25 mouse cellular contexts compared by ENCODE assay signal in genomic region chr17:84936809-84937208, GRCm38 (mm10). TPM values are rescaled to one million over a fixed set of nuclear protein-coding genes. Genes with fewer than 3 reads are reported as not detected.
DNase-seq lines count a peak whose midpoint lies in the region; ATAC-seq and TF ChIP-seq lines count a peak whose summit lies in the region.
"Had no signal": no experiment of that assay in that cellular context is flagged by ENCODE, and none has a peak within 500 bp of the region (broad histone marks: within the 10 kb centered on the region; RNA-seq: fewer than 3 reads in every experiment).

No protein-coding gene starts in this region.

- no peak for TF ChIP-seq POLR2A in myocyte (IDR thresholded peaks at IDR 0.05; ENCODE audit: insufficient read length, low read depth)

- no peak overlapping the region for H3K9ac ChIP-seq in limb, embryonic 12.5 days (replicated peaks)
- H3K9ac ChIP-seq in midbrain, embryonic 11.5 days (ENCODE audit: low read length): no peak overlapping the region
- no peak overlapping the region for H3K9ac ChIP-seq in midbrain, postnatal 0 days (replicated peaks; ENCODE audit: low read length, poor library complexity, severe bottlenecking)
- H3K9ac ChIP-seq in liver, embryonic 15.5 days: no peak overlapping the region
- H3K9ac ChIP-seq: embryonic facial prominence, embryonic 13.5 days; forebrain, embryonic 13.5 days; heart, embryonic 13.5 days; hindbrain, embryonic 14.5 days had no signal

- no peaks in the 10 kb centered on the region for H3K36me3 ChIP-seq in limb, embryonic 12.5 days
- no peaks in the 10 kb centered on the region for H3K36me3 ChIP-seq in limb, embryonic 10.5 days
- no peaks in the 10 kb centered on the region for H3K36me3 ChIP-seq in midbrain, embryonic 11.5 days (ENCODE audit: control insufficient read depth, insufficient read depth, low read length)
- no peaks in the 10 kb centered on the region for H3K36me3 ChIP-seq in midbrain, postnatal 0 days (ENCODE audit: insufficient read depth, low read length)
- H3K36me3 ChIP-seq in liver, embryonic 15.5 days (replicated peaks): peaks cover 4% of the 10 kb centered on the region; the same call in 1 of the 2 replicates
- H3K36me3 ChIP-seq in myocyte (ENCODE audit: control insufficient read depth, insufficient read depth): no peaks in the 10 kb centered on the region
- H3K36me3 ChIP-seq: embryonic facial prominence, embryonic 10.5 days; embryonic facial prominence, embryonic 13.5 days; forebrain, embryonic 10.5 days; heart, embryonic 10.5 days; heart, embryonic 13.5 days had no signal

- TF ChIP-seq CTCF in midbrain, postnatal 0 days (IDR thresholded peaks at IDR 0.05): no peak
- no peak for TF ChIP-seq CTCF in left cerebral cortex, adult 2 months (IDR thresholded peaks at IDR 0.05)

- 0 out of 2 replicates have a peak, but pooled peaks cover 5% of the 10 kb centered on the region for H3K9me3 ChIP-seq in limb, embryonic 12.5 days
- H3K9me3 ChIP-seq in limb, embryonic 10.5 days (replicated peaks): no peaks in the 10 kb centered on the region
- H3K9me3 ChIP-seq in midbrain, embryonic 11.5 days (ENCODE audit: control insufficient read depth, low read length): 0 out of 2 replicates have a peak, but pooled peaks cover 3% of the 10 kb centered on the region
- no peaks in the 10 kb centered on the region for H3K9me3 ChIP-seq in midbrain, postnatal 0 days (ENCODE audit: low read length)
- peaks cover 6% of the 10 kb centered on the region; the same call in 1 of the 2 replicates for H3K9me3 ChIP-seq in liver, embryonic 15.5 days (replicated peaks)
- H3K9me3 ChIP-seq: embryonic facial prominence, embryonic 13.5 days; heart, embryonic 10.5 days had no signal

- WGBS in limb, embryonic 12.5 days: 83% methylated on average over 5 of the region's 5 CpGs
- 93% methylated on average over 5 of the region's 5 CpGs for WGBS in limb, embryonic 10.5 days
- 88% methylated on average over 5 of the region's 5 CpGs for WGBS in midbrain, embryonic 11.5 days
- 84% methylated on average over 5 of the region's 5 CpGs for WGBS in midbrain, postnatal 0 days
- 82% methylated on average over 5 of the region's 5 CpGs for WGBS in liver, embryonic 15.5 days (ENCODE audit: insufficient replicate concordance)

- H3K4me3 ChIP-seq in limb, embryonic 12.5 days (replicated peaks): no peak overlapping the region
- no peak overlapping the region for H3K4me3 ChIP-seq in limb, embryonic 10.5 days
- H3K4me3 ChIP-seq in midbrain, embryonic 11.5 days (ENCODE audit: low read depth, low read length): no peak overlapping the region
- H3K4me3 ChIP-seq in midbrain, postnatal 0 days (ENCODE audit: low read depth, low read length): no peak overlapping the region
- H3K4me3 ChIP-seq in liver, embryonic 15.5 days (replicated peaks): no peak overlapping the region
- no peak overlapping the region for H3K4me3 ChIP-seq in myocyte
- H3K4me3 ChIP-seq in left cerebral cortex, adult 2 months: no peak overlapping the region
- H3K4me3 ChIP-seq: embryonic facial prominence, embryonic 10.5 days; embryonic facial prominence, embryonic 13.5 days; forebrain, embryonic 10.5 days; forebrain, embryonic 13.5 days; heart, adult 2 months; heart, embryonic 10.5 days; heart, embryonic 13.5 days had no signal

- no peak overlapping the region for H3ac ChIP-seq in myocyte (ENCODE audit: control insufficient read depth, insufficient read length)

- H3K4me1 ChIP-seq in limb, embryonic 12.5 days (replicated peaks): peaks cover 13% of the 10 kb centered on the region; the same call in 1 of the 2 replicates
- H3K4me1 ChIP-seq in limb, embryonic 10.5 days: peaks cover 13% of the 10 kb centered on the region; the same call in 1 of the 2 replicates
- no peaks in the 10 kb centered on the region for H3K4me1 ChIP-seq in midbrain, embryonic 11.5 days (ENCODE audit: control insufficient read depth, insufficient read depth, low read length)
- peaks cover 3% of the 10 kb centered on the region; the same call in 1 of the 2 replicates for H3K4me1 ChIP-seq in midbrain, postnatal 0 days (ENCODE audit: insufficient read depth, low read length)
- peaks cover 79% of the 10 kb centered on the region for H3K4me1 ChIP-seq in liver, embryonic 15.5 days (replicated peaks)
- H3K4me1 ChIP-seq: forebrain, embryonic 13.5 days had no signal

- H3K4me2 ChIP-seq in limb, embryonic 12.5 days: 0 out of 2 replicates have a peak overlapping the region, but pooled peaks have one; percentile 10
- H3K4me2 ChIP-seq in midbrain, embryonic 11.5 days: no peak overlapping the region
- H3K4me2 ChIP-seq in midbrain, postnatal 0 days (ENCODE audit: low read depth, low read length, poor library complexity, severe bottlenecking): no peak overlapping the region
- H3K4me2 ChIP-seq in liver, embryonic 15.5 days: no peak overlapping the region
- no peak overlapping the region for H3K4me2 ChIP-seq in myocyte (ENCODE audit: low read depth)
- H3K4me2 ChIP-seq: embryonic facial prominence, embryonic 13.5 days; forebrain, embryonic 13.5 days; heart, embryonic 13.5 days; hindbrain, embryonic 14.5 days had no signal

- intact Hi-C loops in left cerebral cortex, adult 2 months (cut with DNase I): no loop called here

- no peaks in the 10 kb centered on the region for H3K79me2 ChIP-seq in myocyte (ENCODE audit: control insufficient read depth, insufficient read depth)

- H3K27ac ChIP-seq in limb, embryonic 12.5 days: peak overlapping the region; percentile 67; the same call in 1 of the 2 replicates
- H3K27ac ChIP-seq in limb, embryonic 10.5 days: no peak overlapping the region
- no peak overlapping the region for H3K27ac ChIP-seq in midbrain, embryonic 11.5 days (ENCODE audit: low read depth, low read length)
- no peak overlapping the region for H3K27ac ChIP-seq in midbrain, postnatal 0 days (ENCODE audit: low read depth, low read length)
- H3K27ac ChIP-seq in liver, embryonic 15.5 days (replicated peaks): peak overlapping the region; percentile 90; the same call in 1 of the 2 replicates
- H3K27ac ChIP-seq in left cerebral cortex, adult 2 months: no peak overlapping the region
- H3K27ac ChIP-seq: embryonic facial prominence, embryonic 10.5 days; embryonic facial prominence, embryonic 13.5 days; forebrain, embryonic 10.5 days; forebrain, embryonic 13.5 days; heart, adult 2 months; heart, embryonic 10.5 days; heart, embryonic 13.5 days; hindbrain, embryonic 14.5 days had no signal

- no peaks in the 10 kb centered on the region for H3K27me3 ChIP-seq in limb, embryonic 12.5 days
- no peaks in the 10 kb centered on the region for H3K27me3 ChIP-seq in limb, embryonic 10.5 days (ENCODE audit: low read depth, poor library complexity, severe bottlenecking)
- H3K27me3 ChIP-seq in midbrain, embryonic 11.5 days (ENCODE audit: control insufficient read depth, insufficient read depth, low read length): no peaks in the 10 kb centered on the region
- H3K27me3 ChIP-seq in midbrain, postnatal 0 days (ENCODE audit: insufficient read depth, low read length): no peaks in the 10 kb centered on the region
- no peaks in the 10 kb centered on the region for H3K27me3 ChIP-seq in liver, embryonic 15.5 days
- no peaks in the 10 kb centered on the region for H3K27me3 ChIP-seq in myocyte (ENCODE audit: control insufficient read depth, insufficient read depth, insufficient read length)
- H3K27me3 ChIP-seq: embryonic facial prominence, embryonic 13.5 days; forebrain, embryonic 13.5 days; heart, embryonic 13.5 days had no signal

- ATAC-seq in limb, embryonic 12.5 days (ENCODE audit: insufficient number of reproducible peaks, insufficient read depth, low FRiP score, low TSS enrichment, low read depth): no peak
- ATAC-seq in midbrain, embryonic 11.5 days (ENCODE audit: low FRiP score): no peak
- no peak for ATAC-seq in midbrain, postnatal 0 days (ENCODE audit: low FRiP score)
- ATAC-seq in liver, embryonic 15.5 days (ENCODE audit: insufficient read depth): no peak
- ATAC-seq: forebrain, embryonic 13.5 days; forebrain, embryonic 16.5 days had no signal

- DNase-seq in limb, embryonic 10.5 days (ENCODE audit: low spot score): no peak
- DNase-seq in midbrain, embryonic 11.5 days (ENCODE audit: low spot score, missing footprints): peak; percentile 31
- no peak for DNase-seq in midbrain, postnatal 0 days (ENCODE audit: low spot score)
- no peak for DNase-seq in adrenal gland, postnatal 25 days
- DNase-seq in left cerebral cortex, adult 2 months (ENCODE audit: extremely low spot score in 1 of 2, low spot score in 2 of 2): no peak
- DNase-seq: adrenal gland, adult 8-10 months; adrenal gland, postnatal 36 days; cerebellum, postnatal 10 days; cerebellum, postnatal 36 days; gastrocnemius, postnatal 10 days; gastrocnemius, postnatal 36 days; heart, adult 2 months; heart, postnatal 14 days; heart, postnatal 4 days had no signal

TF ChIP-seq in myocyte, 11 proteins besides CTCF, POLR2A, EP300 and RAD21:
- TF ChIP-seq MYOD1 (IDR thresholded peaks at IDR 0.05; ENCODE audit: control insufficient read depth in 1 of 3, insufficient read length in 2 of 3, low read depth in 2 of 3) (peak in 2 of 3 experiments; percentile 14 to 51), MYOG (IDR thresholded peaks at IDR 0.05; ENCODE audit: control insufficient read depth in 1 of 3, insufficient read depth in 1 of 3, insufficient read length in 2 of 3, low read depth in 2 of 3) (peak in 2 of 3 experiments; percentile 41 to 63), REST (IDR thresholded peaks at IDR 0.05; ENCODE audit: insufficient read depth, insufficient read length) (no peak)

RNA-seq across cellular contexts. Expression of gene Ppm1b, which starts 19.7 kb away (rescaled TPM):
- polyA plus RNA-seq in limb, embryonic 12.5 days (2016; fragmentation: Nextera tagmentation; extraction: Ambion mirVana): 91.4 and 95.3 TPM in 2 replicates
- 59.5 and 71.7 TPM in 2 replicates for polyA plus RNA-seq in limb, embryonic 10.5 days (2016; fragmentation: Nextera tagmentation; extraction: Ambion mirVana)
- 99.3 and 102 TPM in 2 replicates for polyA plus RNA-seq in midbrain, embryonic 11.5 days (2014; fragmentation: Nextera tagmentation; extraction: Ambion mirVana)
- 51.9 and 63.1 TPM in 2 replicates for total RNA-seq in midbrain, postnatal 0 days (2014; rRNA removed)
- polyA plus RNA-seq in midbrain, postnatal 0 days (2015; fragmentation: Nextera tagmentation; extraction: Ambion mirVana): 52.9 and 54.7 TPM in 2 replicates
- 52.7 and 58.7 TPM in 2 replicates for polyA plus RNA-seq in liver, embryonic 15.5 days (2015; fragmentation: Nextera tagmentation; extraction: Ambion mirVana)
- polyA plus RNA-seq in myocyte (2012; fragmentation: generic; extraction: Trizol): 50.1 TPM
- 143 and 172 TPM in 2 replicates for total RNA-seq in adrenal gland, postnatal 25 days (2021)
- total RNA-seq in left cerebral cortex, adult 2 months (2021): 100 to 1,000 TPM; 148 to 163 TPM

Comparison
In these comparisons a context has a peak if more than half of its experiments do, and no peak if none do; other contexts are left out.
1. H3K27ac ChIP-seq: peak in limb, embryonic 12.5 days (single experiment) and liver, embryonic 15.5 days (single experiment); none in limb, embryonic 10.5 days (single experiment), midbrain, embryonic 11.5 days (single experiment), midbrain, postnatal 0 days (single experiment) and left cerebral cortex, adult 2 months (single experiment).